Mouse (Mus musculus): ENCODE results near the gene Olfr815.

DNA sequence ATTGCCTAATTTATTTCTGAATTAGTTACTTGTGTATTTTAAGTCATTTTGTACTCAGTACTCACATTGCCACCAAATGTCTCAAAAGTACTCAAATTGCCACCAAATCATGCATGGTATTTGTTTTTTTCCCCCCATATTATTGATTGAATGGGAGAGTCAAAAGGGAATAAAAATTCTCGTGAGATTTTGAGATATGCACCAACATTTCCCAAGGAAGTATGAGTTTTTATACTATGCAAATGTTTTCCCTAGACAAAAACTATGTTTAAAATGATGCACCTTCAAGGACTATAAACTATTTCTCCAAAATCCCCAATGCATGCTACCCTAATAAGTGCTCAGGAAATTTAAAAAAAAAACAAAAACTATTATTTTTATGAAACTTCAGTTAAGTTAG is 9.8 kb upstream of the Olfr815 start, which contains the start of gene Olfr816:
- no peak for TF ChIP-seq GATA1 (IDR thresholded peaks at IDR 0.05; ENCODE audit: borderline replicate concordance, low read length)
- TF ChIP-seq FLI1 (IDR thresholded peaks at IDR 0.05; ENCODE audit: low read length): no peak
